Mouse (Mus musculus): ENCODE measurements at regions not wholly inside any gene's neighbourhood (a gene's known extent, or its start where the extent isn't known, plus 50 kb on each side); places are given as distances from the start of the nearest gene placed in this dataset.

GRCm38 (mm10) chr16:97234321-97234720 is 63.8 kb upstream of the Dscam start:
- H3K27me3 ChIP-seq (ENCODE audit: control insufficient read depth, insufficient read depth, low read length), result no peaks in the 10 kb centered on the region
- no peak for DNase-seq
- no peak overlapping the region for H3K27ac ChIP-seq
- WGBS, result 44% methylated on average over 3 of the region's 3 CpGs
- H3K4me3 ChIP-seq, result no peak overlapping the region
- H3K79me2 ChIP-seq (replicated peaks; ENCODE audit: control insufficient read depth, insufficient read depth, low read length), result no peaks in the 10 kb centered on the region
- no peak overlapping the region for H3K9ac ChIP-seq (ENCODE audit: low read depth, low read length)
- intact Hi-C loops (cut with DNase I), result no loop called here
- H3K4me1 ChIP-seq (ENCODE audit: control insufficient read depth, insufficient read depth, low read length), result no peaks in the 10 kb centered on the region
- TF ChIP-seq EP300 (IDR thresholded peaks at IDR 0.05; ENCODE audit: insufficient read depth, low read depth, low read length) (no peak), CTCF (IDR thresholded peaks at IDR 0.05) (no peak), POLR2A (IDR thresholded peaks at IDR 0.05; ENCODE audit: insufficient read depth, low read depth, low read length) (no peak)
- no peaks in the 10 kb centered on the region for H3K36me3 ChIP-seq (ENCODE audit: control insufficient read depth, insufficient read depth, low read length)

- intact Hi-C loops (cut with DNase I), result no loop called here
- DNase-seq, result no peak
- no peak overlapping the region for H3K9ac ChIP-seq (ENCODE audit: low read depth, low read length)
- 62% methylated on average over 5 of the region's 5 CpGs for WGBS
- H3K27ac ChIP-seq, result no peak overlapping the region
- H3K79me2 ChIP-seq (replicated peaks; ENCODE audit: control insufficient read depth, insufficient read depth, low read length), result no peaks in the 10 kb centered on the region
- no peaks in the 10 kb centered on the region for H3K27me3 ChIP-seq (ENCODE audit: control insufficient read depth, insufficient read depth, low read length)
- H3K4me1 ChIP-seq (ENCODE audit: control insufficient read depth, insufficient read depth, low read length), result no peaks in the 10 kb centered on the region
- TF ChIP-seq POLR2A (IDR thresholded peaks at IDR 0.05; ENCODE audit: insufficient read depth, low read depth, low read length) (no peak), CTCF (IDR thresholded peaks at IDR 0.05) (no peak)
- H3K36me3 ChIP-seq (ENCODE audit: control insufficient read depth, insufficient read depth, low read length), result no peaks in the 10 kb centered on the region
- H3K4me3 ChIP-seq, result no peak overlapping the region
Measured at GRCm38 (mm10) chr16:97239626-97240025, 69.1 kb upstream of the Dscam start.

GRCm38 (mm10) chr16:97240085-97240484 is 69.5 kb upstream of the Dscam start:
- TF ChIP-seq CTCF (IDR thresholded peaks at IDR 0.05) (no peak), EP300 (IDR thresholded peaks at IDR 0.05; ENCODE audit: insufficient read depth, low read depth, low read length) (no peak), POLR2A (IDR thresholded peaks at IDR 0.05; ENCODE audit: insufficient read depth, low read depth, low read length) (no peak)
- no peak overlapping the region for H3K9ac ChIP-seq (ENCODE audit: low read depth, low read length)
- H3K36me3 ChIP-seq (ENCODE audit: control insufficient read depth, insufficient read depth, low read length), result no peaks in the 10 kb centered on the region
- H3K27me3 ChIP-seq (ENCODE audit: control insufficient read depth, insufficient read depth, low read length), result no peaks in the 10 kb centered on the region
- no peaks in the 10 kb centered on the region for H3K79me2 ChIP-seq (replicated peaks; ENCODE audit: control insufficient read depth, insufficient read depth, low read length)
- no peaks in the 10 kb centered on the region for H3K4me1 ChIP-seq (ENCODE audit: control insufficient read depth, insufficient read depth, low read length)
- WGBS, result 63% methylated on average over 7 of the region's 7 CpGs
- no peak overlapping the region for H3K4me3 ChIP-seq
- no peak for DNase-seq
- no peak overlapping the region for H3K27ac ChIP-seq
- intact Hi-C loops (cut with DNase I), result no loop called here

GRCm38 (mm10) chr16:97240859-97241360 is 70.4 kb upstream of the Dscam start:
- Histone ChIP-seq H3K36me3 (ENCODE audit: control insufficient read depth, insufficient read depth, low read length) (no peaks in the 10 kb centered on the region), H3K27me3 (ENCODE audit: control insufficient read depth, insufficient read depth, low read length) (no peaks in the 10 kb centered on the region), H3K79me2 (replicated peaks; ENCODE audit: control insufficient read depth, insufficient read depth, low read length) (no peaks in the 10 kb centered on the region), H3K9ac (ENCODE audit: low read depth, low read length) (no peak overlapping the region), H3K4me1 (ENCODE audit: control insufficient read depth, insufficient read depth, low read length) (no peaks in the 10 kb centered on the region), H3K4me3 (no peak overlapping the region), H3K27ac (no peak overlapping the region)
- DNase-seq, result no peak
- intact Hi-C loops (cut with DNase I), result no loop called here
- TF ChIP-seq CTCF (IDR thresholded peaks at IDR 0.05) (no peak), POLR2A (IDR thresholded peaks at IDR 0.05; ENCODE audit: insufficient read depth, low read depth, low read length) (no peak), EP300 (IDR thresholded peaks at IDR 0.05; ENCODE audit: insufficient read depth, low read depth, low read length) (no peak)
- whole genome bisulfite sequencing, result 36% methylated on average over 8 of the region's 8 CpGs

- intact Hi-C loops (cut with DNase I), result no loop called here
- no peaks in the 10 kb centered on the region for H3K79me2 ChIP-seq (replicated peaks; ENCODE audit: control insufficient read depth, insufficient read depth, low read length)
- H3K36me3 ChIP-seq (ENCODE audit: control insufficient read depth, insufficient read depth, low read length), result no peaks in the 10 kb centered on the region
- H3K9ac ChIP-seq (ENCODE audit: low read depth, low read length), result no peak overlapping the region
- no peaks in the 10 kb centered on the region for H3K27me3 ChIP-seq (ENCODE audit: control insufficient read depth, insufficient read depth, low read length)
- no peaks in the 10 kb centered on the region for H3K4me1 ChIP-seq (ENCODE audit: control insufficient read depth, insufficient read depth, low read length)
- no peak for DNase-seq
- no peak overlapping the region for H3K4me3 ChIP-seq
- no peak overlapping the region for H3K27ac ChIP-seq
- TF ChIP-seq CTCF (IDR thresholded peaks at IDR 0.05) (no peak), POLR2A (IDR thresholded peaks at IDR 0.05; ENCODE audit: insufficient read depth, low read depth, low read length) (no peak), EP300 (IDR thresholded peaks at IDR 0.05; ENCODE audit: insufficient read depth, low read depth, low read length) (no peak)
Measured at GRCm38 (mm10) chr16:97241639-97242038, 71.1 kb upstream of the Dscam start.

GRCm38 (mm10) chr16:97250488-97250887 is 79.9 kb upstream of the Dscam start:
- Histone ChIP-seq H3K9ac (ENCODE audit: low read depth, low read length) (no peak overlapping the region), H3K27ac (no peak overlapping the region), H3K36me3 (ENCODE audit: control insufficient read depth, insufficient read depth, low read length) (no peaks in the 10 kb centered on the region), H3K4me1 (ENCODE audit: control insufficient read depth, insufficient read depth, low read length) (no peaks in the 10 kb centered on the region), H3K27me3 (ENCODE audit: control insufficient read depth, insufficient read depth, low read length) (no peaks in the 10 kb centered on the region), H3K4me3 (no peak overlapping the region), H3K79me2 (replicated peaks; ENCODE audit: control insufficient read depth, insufficient read depth, low read length) (no peaks in the 10 kb centered on the region)
- 73% methylated on average over 6 of the region's 6 CpGs for WGBS
- DNase-seq, result no peak
- TF ChIP-seq CTCF (IDR thresholded peaks at IDR 0.05) (no peak), POLR2A (IDR thresholded peaks at IDR 0.05; ENCODE audit: insufficient read depth, low read depth, low read length) (no peak), EP300 (IDR thresholded peaks at IDR 0.05; ENCODE audit: insufficient read depth, low read depth, low read length) (no peak)
- intact Hi-C loops (cut with DNase I), result no loop called here

All from heart, adult 2 months (tissue).